Mouse (Mus musculus) ES-E14 (cell line): ENCODE data around the gene Nudt3. TPM values are rescaled to one million over a fixed set of nuclear protein-coding genes. Genes with fewer than 3 reads are reported as not detected.

Experiments used
- DNase-seq: peaks from one replicate; pipeline ENCODE4 v3.0.0-alpha.2; 2013; ENCODE audit warnings: low read depth, low spot score
- H3K27ac ChIP-seq: 2 replicates; pipeline ENCODE4 v1.5.1; 2012; ENCODE audit warnings: low read depth, mild to moderate bottlenecking, low read length, moderate library complexity, mixed read lengths; ENCODE audit not compliant: poor library complexity, insufficient read depth, severe bottlenecking
- H3K36me3 ChIP-seq: 2 replicates; pipeline ENCODE4 v1.6.1; 2012; ENCODE audit warnings: mild to moderate bottlenecking, low read length, moderate library complexity, mixed read lengths; ENCODE audit not compliant: control insufficient read depth, poor library complexity, insufficient read depth, severe bottlenecking
- H3K4me1 ChIP-seq, 2 experiments: fragments of 150-350 bp in 1 of 2; sonication (generic) in 1 of 2; 2 replicates each; pipeline ENCODE4 v1.6.1; 2012; ENCODE audit warnings: low read length in 2 of 2, mild to moderate bottlenecking in 1 of 2, mixed read lengths in 1 of 2; ENCODE audit not compliant: control insufficient read depth in 2 of 2, insufficient read depth in 2 of 2, poor library complexity in 1 of 2
- H3K4me3 ChIP-seq, 2 experiments: fragments of 150-350 bp in 1 of 2; sonication (generic) in 1 of 2; 2 replicates each; pipeline ENCODE4 v1.5.1; 2012; ENCODE audit warnings: low read length in 2 of 2, low read depth in 1 of 2, mild to moderate bottlenecking in 1 of 2, mixed read lengths in 1 of 2; ENCODE audit not compliant: insufficient read depth in 1 of 2, poor library complexity in 1 of 2, severe bottlenecking in 1 of 2
- H3K9ac ChIP-seq: 2 replicates; pipeline ENCODE4 v1.6.1; 2012; ENCODE audit warnings: low read depth, mild to moderate bottlenecking, low read length, mixed read lengths; ENCODE audit not compliant: poor library complexity, insufficient read depth, severe bottlenecking
- H3K9me3 ChIP-seq: fragments of 150-350 bp; sonication (generic); 2 replicates; pipeline ENCODE4 v1.6.1; 2012; ENCODE audit warnings: low read depth, mild to moderate bottlenecking, low read length; ENCODE audit not compliant: control insufficient read depth, insufficient read depth
- CHD2 ChIP-seq: IDR thresholded peaks from 2 replicates; pipeline ENCODE4 v1.6.1; 2014; ENCODE audit warnings: mild to moderate bottlenecking, low read depth, low read length, inconsistent platforms
- HCFC1 ChIP-seq: IDR thresholded peaks from 2 replicates; pipeline ENCODE4 v1.6.1; 2012; ENCODE audit warnings: low read length, inconsistent platforms, borderline replicate concordance; ENCODE audit not compliant: insufficient read depth
- MAFK ChIP-seq: IDR thresholded peaks from 2 replicates; pipeline ENCODE4 v1.6.1; 2014; ENCODE audit warnings: mild to moderate bottlenecking, low read depth, low read length, inconsistent platforms; ENCODE audit not compliant: insufficient read depth
- ZC3H11A ChIP-seq: IDR thresholded peaks from 2 replicates; pipeline ENCODE4 v1.6.1; 2012; ENCODE audit warnings: low read depth, mild to moderate bottlenecking, inconsistent platforms, low read length, borderline replicate concordance
- ZNF384 ChIP-seq: IDR thresholded peaks from 2 replicates; pipeline ENCODE4 v1.6.1; 2012; ENCODE audit warnings: low read depth, low read length, inconsistent platforms
- in situ Hi-C, 2 experiments: fragments of 600-800 bp; cut with MboI; formaldehyde crosslinking; loops; one replicate each; pipeline ENCODE4 v1.15.1; 2025; ENCODE audit warnings: low sequenced_read_pairs in 2 of 2, inconsistent platforms in 1 of 2; ENCODE audit not compliant: unreplicated experiment in 2 of 2
- total RNA-seq: library from RNA; depleted of rRNA; stranded (reverse); fragments of 300-350 nt; gene quantifications from 2 replicates; pipeline ENCODE4 v1.2.3, GENCODE M21; 2012

Nudt3 gene
- total RNA-seq, 1 experiment = 97.9 TPM

DNA sequence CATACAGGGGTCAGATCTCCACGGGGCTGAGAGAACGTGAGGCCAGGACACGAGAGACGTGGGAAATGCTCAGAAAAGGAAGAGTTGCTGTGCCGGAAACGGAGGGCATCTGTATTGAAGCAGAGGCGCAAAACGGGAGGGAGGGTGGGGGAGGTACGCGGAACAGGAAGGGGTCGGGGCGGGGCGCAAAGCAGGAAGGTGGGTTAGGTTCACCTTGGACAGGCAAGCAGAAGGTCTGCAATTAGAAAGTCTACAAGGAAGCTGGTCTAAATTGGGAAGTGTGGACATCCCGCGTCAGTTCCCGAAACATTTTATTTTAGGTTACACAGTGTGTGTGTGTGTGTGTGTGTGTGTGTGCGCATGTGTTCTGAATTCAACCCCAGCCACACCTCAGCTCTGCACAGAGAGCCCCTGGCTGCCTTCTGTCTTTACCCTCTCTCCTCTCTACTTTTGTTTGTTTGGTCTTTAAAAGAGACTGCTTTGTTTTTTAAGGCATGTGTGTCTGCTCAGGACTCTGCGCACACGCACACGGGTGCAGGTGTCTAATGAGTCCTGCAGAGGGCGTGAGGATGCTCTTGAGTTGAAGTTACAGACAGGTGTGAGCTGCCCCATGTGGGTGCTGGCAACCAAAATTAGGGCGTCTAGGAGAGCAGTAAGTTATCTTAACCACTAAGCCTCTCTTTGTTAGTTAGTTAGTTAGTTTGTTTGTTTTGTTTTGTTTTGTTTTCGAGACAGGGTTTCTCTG lies 28.9 kb upstream of the Nudt3 start:
- in situ Hi-C loops = no loop called here
- no peak for DNase-seq
- Histone ChIP-seq H3K4me3 (no peak overlapping the region; a peak in 1 of 4 replicates), H3K36me3 (no peaks in the 10 kb centered on the region), H3K9ac (no peak overlapping the region), H3K27ac (no peak overlapping the region), H3K4me1 (peaks cover 1 to 15% of the 10 kb centered on the region in 2 experiments; a peak in 1 of 4 replicates), H3K9me3 (no peaks in the 10 kb centered on the region)
- no peak for TF ChIP-seq HCFC1
- no peak for TF ChIP-seq ZC3H11A
- no peak for TF ChIP-seq CHD2
- no peak for TF ChIP-seq MAFK
- TF ChIP-seq ZNF384 = no peak

DNA sequence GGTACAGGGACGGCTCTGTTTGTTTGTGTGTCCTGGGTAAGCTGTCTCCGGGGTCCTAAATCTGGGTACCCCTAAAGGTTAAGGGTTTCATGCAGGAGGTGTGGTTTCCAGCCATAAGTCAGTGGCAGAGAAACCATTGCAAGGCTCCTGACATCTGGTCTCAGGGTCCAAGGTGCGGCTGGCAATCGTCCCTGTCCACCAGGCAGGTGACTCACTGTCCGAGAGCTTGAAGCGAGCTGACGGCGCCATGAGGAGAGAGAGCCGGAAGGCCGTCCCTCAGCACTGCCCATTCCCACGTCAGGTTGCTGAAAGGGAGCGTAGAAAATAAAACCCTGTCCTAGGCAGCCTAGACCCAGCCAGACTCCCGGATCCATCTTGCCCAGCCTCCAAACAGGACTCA lies 27.3 kb upstream of the Nudt3 start:
- Histone ChIP-seq H3K9ac (no peak overlapping the region), H3K27ac (no peak overlapping the region), H3K36me3 (no peaks in the 10 kb centered on the region), H3K4me1 (peaks cover 3 to 15% of the 10 kb centered on the region in 2 experiments; a peak in 1 of 4 replicates), H3K4me3 (no peak overlapping the region), H3K9me3 (no peaks in the 10 kb centered on the region)
- TF ChIP-seq ZNF384 = no peak
- TF ChIP-seq ZC3H11A = no peak
- TF ChIP-seq MAFK = no peak
- no peak for TF ChIP-seq CHD2
- no peak for TF ChIP-seq HCFC1
- in situ Hi-C loops = no loop called here
- DNase-seq = no peak

DNA sequence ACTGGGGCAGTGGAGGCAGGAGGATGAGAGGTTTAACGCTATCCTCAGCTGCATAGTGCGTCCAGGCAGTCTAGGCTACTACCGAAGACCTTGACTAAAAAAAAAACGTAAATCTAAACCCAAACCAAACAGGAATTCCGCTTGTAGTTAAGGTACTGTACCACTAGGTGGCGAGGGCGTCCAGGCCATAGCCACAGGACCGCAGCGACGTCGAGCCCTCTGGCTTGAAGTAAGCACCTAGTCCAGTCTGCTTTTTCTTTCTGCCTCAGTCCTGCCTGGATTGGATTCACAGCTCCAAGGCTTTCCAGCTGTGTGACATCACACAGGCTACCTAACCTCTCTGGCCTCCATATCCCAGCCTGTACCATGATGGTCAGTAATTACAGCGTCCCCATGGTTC lies 26.9 kb upstream of the Nudt3 start:
- H3K9ac ChIP-seq = no peak overlapping the region
- no peak overlapping the region for H3K4me3 ChIP-seq
- peaks cover 3 to 14% of the 10 kb centered on the region in 2 experiments; a peak in 1 of 4 replicates for H3K4me1 ChIP-seq
- no peaks in the 10 kb centered on the region for H3K9me3 ChIP-seq
- TF ChIP-seq ZNF384 (peak; percentile 90), ZC3H11A (peak; percentile 57; the same call in 1 of the 2 replicates), MAFK (no peak)
- H3K36me3 ChIP-seq = no peaks in the 10 kb centered on the region
- DNase-seq = no peak
- H3K27ac ChIP-seq = no peak overlapping the region
- in situ Hi-C loops = no loop called here

DNA sequence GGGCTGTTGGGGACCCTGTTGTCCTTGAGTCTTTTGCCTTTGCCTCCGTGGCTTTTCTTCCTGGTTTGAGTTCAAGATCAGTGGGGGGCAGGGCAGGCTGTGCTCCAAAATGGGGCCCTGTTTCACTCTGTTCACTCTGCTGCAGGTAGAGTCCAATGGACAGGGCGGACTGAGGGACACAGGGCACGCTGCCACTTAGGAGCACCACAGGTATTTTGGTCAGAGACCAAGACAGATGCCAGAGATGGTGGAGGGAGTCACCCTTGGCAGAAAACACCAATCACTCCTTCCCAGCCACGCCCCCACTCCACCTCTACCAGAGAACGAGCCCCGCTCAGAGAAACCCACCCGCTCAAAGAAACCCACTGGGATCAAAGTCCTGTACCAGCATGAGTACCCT lies 22.5 kb upstream of the Nudt3 start:
- in situ Hi-C loops = no loop called here
- H3K9me3 ChIP-seq = no peaks in the 10 kb centered on the region
- DNase-seq = no peak
- no peak overlapping the region for H3K4me3 ChIP-seq
- peaks cover 2 to 7% of the 10 kb centered on the region in 2 experiments; a peak in 1 of 4 replicates for H3K4me1 ChIP-seq
- no peak overlapping the region for H3K27ac ChIP-seq
- no peak overlapping the region for H3K9ac ChIP-seq
- no peaks in the 10 kb centered on the region for H3K36me3 ChIP-seq
- no peak for TF ChIP-seq CHD2
- no peak for TF ChIP-seq ZC3H11A
- TF ChIP-seq HCFC1 = no peak
- no peak for TF ChIP-seq ZNF384
- TF ChIP-seq MAFK = no peak
